Mouse (Mus musculus): ENCODE results near the gene Uqcc2. TPM values are rescaled to one million over a fixed set of nuclear protein-coding genes. Genes with fewer than 3 reads are reported as not detected.

Gene Uqcc2
- total RNA-seq (2023): 18.4 and 22.9 TPM in 2 replicates

DNA sequence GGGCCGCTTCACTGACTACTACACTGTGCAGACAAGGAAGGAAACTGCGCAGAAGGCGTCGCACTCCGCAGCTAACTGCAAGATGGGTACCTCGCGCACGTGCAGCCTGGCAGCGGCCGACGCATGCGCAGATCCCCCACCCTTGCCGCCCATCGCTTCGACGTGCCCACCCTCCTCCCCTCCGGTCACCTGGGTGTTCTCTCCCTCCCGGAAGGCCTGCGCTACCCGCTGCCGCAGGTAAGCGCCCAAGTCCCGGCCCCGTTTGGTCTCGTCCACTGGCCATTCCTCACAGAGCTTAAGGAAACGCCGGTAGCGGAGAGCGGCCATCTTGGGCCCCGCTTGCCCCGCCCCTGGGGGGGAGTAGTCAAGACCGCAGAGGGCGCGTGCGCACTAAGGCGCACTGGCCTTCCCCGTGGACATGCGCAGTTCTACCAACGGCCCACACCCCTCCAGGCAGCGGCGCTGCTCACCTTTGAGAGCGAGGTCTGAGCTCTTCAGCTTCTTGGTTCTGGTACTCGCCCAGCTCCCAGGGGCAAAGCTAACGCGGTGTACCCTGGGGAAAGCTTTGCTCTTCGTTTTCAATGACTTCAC is at the start of gene Uqcc2:
TSS of gene Uqcc2 (minus strand) at position 366 of the 591 bp plus-strand sequence.

DNA sequence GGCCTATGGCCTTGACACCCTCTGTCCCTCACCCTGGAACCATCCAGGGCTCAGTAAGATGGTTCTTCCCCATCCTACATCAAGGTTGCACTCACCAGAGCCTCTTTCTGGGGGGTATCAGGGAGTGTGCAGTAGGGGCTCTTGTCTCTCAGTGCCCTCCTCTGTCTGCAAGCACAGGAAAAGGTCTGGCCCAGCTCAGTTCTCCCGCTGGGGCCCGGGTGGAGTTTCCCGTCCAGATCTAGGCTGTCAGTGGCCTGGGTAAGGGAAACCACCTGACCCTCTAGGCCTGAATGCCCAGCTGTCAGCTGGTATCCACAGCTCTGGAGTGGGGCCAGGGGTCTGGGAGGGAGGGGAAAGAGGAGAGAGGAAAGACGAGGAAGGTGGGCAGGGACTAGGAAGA is 33.8 kb upstream of the Uqcc2 start, which contains the start of gene Ip6k3:
TSS of gene Ip6k3 (minus strand) at position 251 of the 400 bp plus-strand sequence.

Other genes starting within 250 kb of the Uqcc2 start
- gene Kifc5b, start 216.8 kb downstream of the Uqcc2 start, total RNA-seq (2023): 13.9 and 23.1 TPM in 2 replicates
- 76.0 and 101 TPM in 2 replicates for gene Phf1, start 200.9 kb downstream of the Uqcc2 start, total RNA-seq (2023)
- 46.7 and 60.9 TPM in 2 replicates for gene Cuta, start 194.3 kb downstream of the Uqcc2 start, total RNA-seq (2023)
- 1.8 and 4.3 TPM in 2 replicates for gene Syngap1, start 192.7 kb downstream of the Uqcc2 start, total RNA-seq (2023)
- gene Zbtb9, start 160.7 kb downstream of the Uqcc2 start, total RNA-seq (2023): 13.6 and 16.0 TPM in 2 replicates
- 67.0 and 73.5 TPM in 2 replicates for gene Bak1, start 104.9 kb downstream of the Uqcc2 start, total RNA-seq (2023)
- gene Itpr3, start 76.6 kb downstream of the Uqcc2 start, total RNA-seq (2023): 5.5 and 6.1 TPM in 2 replicates
- gene Ip6k3, start 33.9 kb upstream of the Uqcc2 start, total RNA-seq (2023): 0.16 TPM in 1 of 2 replicates, not detected in the other
- 41.4 and 63.4 TPM in 2 replicates for gene Lemd2, start 70.6 kb upstream of the Uqcc2 start, total RNA-seq (2023)

Measured in neutrophil, adult 65 days (primary cell).